9 mouse cellular contexts compared by ENCODE assay signal in genomic region chr11:43495532-43495931, GRCm38 (mm10). TPM values are rescaled to one million over a fixed set of nuclear protein-coding genes. Genes with fewer than 3 reads are reported as not detected.
DNase-seq lines count a peak whose midpoint lies in the region.
"Had no signal": no experiment of that assay in that cellular context is flagged by ENCODE, and none has a peak within 500 bp of the region (broad histone marks: within the 10 kb centered on the region; RNA-seq: fewer than 3 reads in every experiment).

No protein-coding gene starts in this region.

- peaks cover 4% of the 10 kb centered on the region; the same call in 1 of the 2 replicates for H3K9me3 ChIP-seq in hindbrain, embryonic 10.5 days

- WGBS in hindbrain, embryonic 10.5 days: 71% methylated on average over 3 of the region's 3 CpGs

- H3K4me1 ChIP-seq in hindbrain, embryonic 10.5 days (replicated peaks): peaks cover 11% of the 10 kb centered on the region; the same call in 1 of the 2 replicates

- no peaks in the 10 kb centered on the region for H3K27me3 ChIP-seq in hindbrain, embryonic 10.5 days (ENCODE audit: insufficient read depth, poor library complexity, severe bottlenecking)

- H3K27ac ChIP-seq in hindbrain, embryonic 10.5 days: no peak overlapping the region
- H3K27ac ChIP-seq: liver, embryonic 14.5 days had no signal

- H3K36me3 ChIP-seq in hindbrain, embryonic 10.5 days: no peaks in the 10 kb centered on the region

- H3K4me3 ChIP-seq in hindbrain, embryonic 10.5 days: no peak overlapping the region

- peak; percentile 48 to 56 for DNase-seq in left cerebral cortex, adult 18-20 months (ENCODE audit: low spot score in 2 of 2)
- DNase-seq in left cerebral cortex, adult 11 months (ENCODE audit: low spot score): no peak
- peak; percentile 91 for DNase-seq in adrenal gland, adult 2 months
- peak; percentile 46 to 48 for DNase-seq in frontal cortex, postnatal 14 days (ENCODE audit: low spot score in 2 of 2)
- DNase-seq in lung, postnatal 36 days: peak; percentile 54
- DNase-seq in spleen, postnatal 36 days (ENCODE audit: low spot score in 2 of 2): no peak
- DNase-seq in layer of hippocampus, adult 11-12 months (ENCODE audit: low spot score): no peak
- DNase-seq in hindbrain, embryonic 10.5 days (ENCODE audit: low spot score): no peak

RNA-seq across cellular contexts. Expression of gene C1qtnf2, which starts 21.5 kb away (rescaled TPM):
- 1 to 10 TPM; 2.3 to 2.9 TPM for total RNA-seq in left cerebral cortex, adult 18-20 months (2021)
- 1 to 10 TPM; 5.2 to 9.1 TPM for total RNA-seq in adrenal gland, adult 2 months (2021)
- 4.9 and 5.6 TPM in 2 replicates for polyA plus RNA-seq in adrenal gland, adult 2 months (2012; rRNA removed)
- 1.1 and 1.3 TPM in 2 replicates for polyA plus RNA-seq in hindbrain, embryonic 10.5 days (2016; fragmentation: Nextera tagmentation; extraction: Ambion mirVana)

RNA-seq across cellular contexts. Expression of gene Ccnjl, which starts 33.1 kb away (rescaled TPM):
- 1 to 10 TPM; 2.8 to 3.0 TPM for total RNA-seq in left cerebral cortex, adult 18-20 months (2021)
- total RNA-seq in adrenal gland, adult 2 months (2021): 1 to 10 TPM; 2.0 to 2.4 TPM
- 3.1 and 3.2 TPM in 2 replicates for polyA plus RNA-seq in adrenal gland, adult 2 months (2012; rRNA removed)
- 37.4 and 45.5 TPM in 2 replicates for polyA plus RNA-seq in hindbrain, embryonic 10.5 days (2016; fragmentation: Nextera tagmentation; extraction: Ambion mirVana)

Comparison
In these comparisons a context has a peak if more than half of its experiments do, and no peak if none do; other contexts are left out.
1. DNase-seq: peak in left cerebral cortex, adult 18-20 months (2 of 2), adrenal gland, adult 2 months (single experiment), frontal cortex, postnatal 14 days (2 of 2) and lung, postnatal 36 days (single experiment); none in left cerebral cortex, adult 11 months (single experiment), spleen, postnatal 36 days (0 of 2), layer of hippocampus, adult 11-12 months (single experiment) and hindbrain, embryonic 10.5 days (single experiment).